Mouse (Mus musculus): ENCODE results near the gene Arhgap44. TPM values are rescaled to one million over a fixed set of nuclear protein-coding genes. Genes with fewer than 3 reads are reported as not detected.

Gene Arhgap44
- total RNA-seq, 2 experiments from 2014 or later: 6.8 to 9.0 TPM

- no peak for DNase-seq
- intact Hi-C loops (cut with DNase I): no loop called here
Observed at GRCm38 (mm10) chr11:65020744-65021143, 142.0 kb downstream of the Arhgap44 start.

- DNase-seq: no peak
- intact Hi-C loops (cut with DNase I): no loop called here
Observed at GRCm38 (mm10) chr11:65016754-65017153, 146.0 kb downstream of the Arhgap44 start.

- intact Hi-C loops (cut with DNase I): no loop called here
- DNase-seq: no peak
Observed at GRCm38 (mm10) chr11:65013906-65014305, 148.9 kb downstream of the Arhgap44 start.

- intact Hi-C loops (cut with DNase I): no loop called here
- DNase-seq: no peak
Observed at GRCm38 (mm10) chr11:65006047-65006446, 156.7 kb downstream of the Arhgap44 start.

- intact Hi-C loops (cut with DNase I): no loop called here
- no peak for DNase-seq
Observed at GRCm38 (mm10) chr11:65004836-65005235, 157.9 kb downstream of the Arhgap44 start.

- intact Hi-C loops (cut with DNase I): no loop called here
- DNase-seq: no peak
Observed at GRCm38 (mm10) chr11:65003611-65004010, 159.2 kb downstream of the Arhgap44 start.

GRCm38 (mm10) chr11:65001729-65002128, 161.0 kb downstream of the Arhgap44 start:
- no peak for DNase-seq
- intact Hi-C loops (cut with DNase I): no loop called here

- intact Hi-C loops (cut with DNase I): no loop called here
- no peak for DNase-seq
Observed at GRCm38 (mm10) chr11:64999685-65000084, 163.1 kb downstream of the Arhgap44 start.

GRCm38 (mm10) chr11:64998439-64998838, 164.3 kb downstream of the Arhgap44 start:
- DNase-seq: no peak
- intact Hi-C loops (cut with DNase I): no loop called here

- intact Hi-C loops (cut with DNase I): no loop called here
- no peak for DNase-seq
Observed at GRCm38 (mm10) chr11:64988556-64988955, 174.2 kb downstream of the Arhgap44 start.

- no peak for DNase-seq
- intact Hi-C loops (cut with DNase I): loop anchor here (10.0 kb wide), 1 partner anchor 1055 kb away; the partner anchor contains the start of gene Hs3st3b1
Observed at GRCm38 (mm10) chr11:64979489-64979845, 183.3 kb downstream of the Arhgap44 start.

- peak; percentile 92 to 97 for DNase-seq
- intact Hi-C loops (cut with DNase I): loop anchor here (10.0 kb wide), 1 partner anchor 1054 kb away; the partner anchor contains the start of gene Hs3st3b1
Observed at GRCm38 (mm10) chr11:64978720-64979488, 183.9 kb downstream of the Arhgap44 start, which contains the start of gene Elac2. Gene Elac2 (plus strand): TSS chr11:64979038.

- no peak for DNase-seq
- intact Hi-C loops (cut with DNase I): loop anchor here (10.0 kb wide), 1 partner anchor 1048 kb away; the partner anchor contains the start of gene Hs3st3b1
Observed at GRCm38 (mm10) chr11:64972418-64972817, 190.3 kb downstream of the Arhgap44 start.

GRCm38 (mm10) chr11:64971471-64971988, 191.2 kb downstream of the Arhgap44 start:
- intact Hi-C loops (cut with DNase I): loop anchor here (10.0 kb wide), 1 partner anchor 1047 kb away; the partner anchor contains the start of gene Hs3st3b1

GRCm38 (mm10) chr11:64968939-64969342, 193.8 kb downstream of the Arhgap44 start:
- no peak for DNase-seq

More at GRCm38 (mm10) chr11:64971471-64971988, 191.2 kb downstream of the Arhgap44 start:
- no peak for DNase-seq

GRCm38 (mm10) chr11:64968507-64968906, 194.3 kb downstream of the Arhgap44 start:
- intact Hi-C loops (cut with DNase I): loop anchor here (5.0 kb wide), 1 partner anchor 1561 kb away; no protein-coding TSS in a partner anchor
- DNase-seq: peak; percentile 29 to 44

More at GRCm38 (mm10) chr11:64968939-64969342, 193.8 kb downstream of the Arhgap44 start:
- intact Hi-C loops (cut with DNase I): loop anchor here (5.0 kb wide), 1 partner anchor 1562 kb away; no protein-coding TSS in a partner anchor

- intact Hi-C loops (cut with DNase I): no loop called here
- DNase-seq: no peak
Observed at GRCm38 (mm10) chr11:64962629-64963028, 200.1 kb downstream of the Arhgap44 start.

- intact Hi-C loops (cut with DNase I): no loop called here
- DNase-seq: no peak
Observed at GRCm38 (mm10) chr11:64956962-64957729, 205.6 kb downstream of the Arhgap44 start.
